Mouse (Mus musculus): Measurements from ENCODE around the gene Gm44579. TPM values are rescaled to one million over a fixed set of nuclear protein-coding genes. Genes with fewer than 3 reads are reported as not detected.

Gene Gm44579
- polyA plus RNA-seq (2016; fragmentation: Nextera tagmentation; extraction: Ambion mirVana): not detected in 2 replicates

GRCm38 (mm10) chr15:98220877-98221276 lies at the start of gene Gm44579, which contains the start of gene Olfr287:
TSS of gene Gm44579 (minus strand) at chr15:98220977.
TSS of gene Olfr287 (minus strand) at chr15:98221056.
- WGBS: 73% methylated on average over 4 of the region's 4 CpGs
- Histone ChIP-seq H3K36me3 (no peaks in the 10 kb centered on the region), H3K9me3 (no peaks in the 10 kb centered on the region), H3K27me3 (ENCODE audit: insufficient read depth, poor library complexity, severe bottlenecking) (no peaks in the 10 kb centered on the region), H3K4me1 (no peaks in the 10 kb centered on the region), H3K27ac (no peak within 1 kb of the TSS), H3K4me3 (no peak within 1 kb of the TSS)
- DNase-seq (ENCODE audit: low spot score): no peak

GRCm38 (mm10) chr15:98257776-98258175 lies 37.0 kb upstream of the Gm44579 start:
- no peak overlapping the region for H3K4me3 ChIP-seq
- no peak for DNase-seq (ENCODE audit: low spot score)
- H3K9me3 ChIP-seq: no peaks in the 10 kb centered on the region
- no peaks in the 10 kb centered on the region for H3K4me1 ChIP-seq
- H3K27ac ChIP-seq: no peak overlapping the region
- H3K27me3 ChIP-seq (ENCODE audit: insufficient read depth, poor library complexity, severe bottlenecking): no peaks in the 10 kb centered on the region
- no peaks in the 10 kb centered on the region for H3K36me3 ChIP-seq
- 81% methylated on average over 7 of the region's 7 CpGs for WGBS

- H3K4me1 ChIP-seq: no peaks in the 10 kb centered on the region
- no peaks in the 10 kb centered on the region for H3K36me3 ChIP-seq
- DNase-seq (ENCODE audit: low spot score): no peak
- 77% methylated on average over 8 of the region's 8 CpGs for WGBS
- no peak within 1 kb of the TSS for H3K27ac ChIP-seq
- H3K9me3 ChIP-seq: no peaks in the 10 kb centered on the region
- H3K4me3 ChIP-seq: no peak within 1 kb of the TSS
- no peaks in the 10 kb centered on the region for H3K27me3 ChIP-seq (ENCODE audit: insufficient read depth, poor library complexity, severe bottlenecking)
Measured at GRCm38 (mm10) chr15:98257193-98257592, 36.4 kb upstream of the Gm44579 start, which contains the start of gene H1fnt. TSS of gene H1fnt (minus strand) at chr15:98257293.

GRCm38 (mm10) chr15:98256271-98256670 lies 35.5 kb upstream of the Gm44579 start:
- Histone ChIP-seq H3K4me1 (no peaks in the 10 kb centered on the region), H3K36me3 (no peaks in the 10 kb centered on the region), H3K9me3 (no peaks in the 10 kb centered on the region), H3K4me3 (no peak overlapping the region), H3K27me3 (ENCODE audit: insufficient read depth, poor library complexity, severe bottlenecking) (no peaks in the 10 kb centered on the region), H3K27ac (no peak overlapping the region)
- DNase-seq (ENCODE audit: low spot score): no peak
- WGBS: 92% methylated on average over 13 of the region's 13 CpGs

GRCm38 (mm10) chr15:98235442-98235841 lies 14.7 kb upstream of the Gm44579 start:
- no peak for DNase-seq (ENCODE audit: low spot score)
- no peak overlapping the region for H3K27ac ChIP-seq
- no peaks in the 10 kb centered on the region; the same call in 1 of the 2 replicates for H3K27me3 ChIP-seq (ENCODE audit: insufficient read depth, poor library complexity, severe bottlenecking)
- no peaks in the 10 kb centered on the region for H3K9me3 ChIP-seq
- 71% methylated on average over 4 of the region's 4 CpGs for WGBS
- H3K4me3 ChIP-seq: no peak overlapping the region
- no peaks in the 10 kb centered on the region for H3K4me1 ChIP-seq
- no peaks in the 10 kb centered on the region for H3K36me3 ChIP-seq

- no peak for DNase-seq (ENCODE audit: low spot score)
- H3K36me3 ChIP-seq: no peaks in the 10 kb centered on the region
- H3K27me3 ChIP-seq (ENCODE audit: insufficient read depth, poor library complexity, severe bottlenecking): no peaks in the 10 kb centered on the region; the same call in 1 of the 2 replicates
- WGBS: 73% methylated on average over 4 of the region's 4 CpGs
- H3K4me1 ChIP-seq: no peaks in the 10 kb centered on the region
- no peak within 1 kb of the TSS for H3K27ac ChIP-seq
- H3K9me3 ChIP-seq: no peaks in the 10 kb centered on the region
- no peak within 1 kb of the TSS for H3K4me3 ChIP-seq
Measured at GRCm38 (mm10) chr15:98234350-98234749, 13.6 kb upstream of the Gm44579 start, which contains the start of gene Olfr286. TSS of gene Olfr286 (minus strand) at chr15:98234450.

- Histone ChIP-seq H3K27ac (no peak overlapping the region), H3K4me3 (no peak overlapping the region), H3K36me3 (no peaks in the 10 kb centered on the region), H3K4me1 (no peaks in the 10 kb centered on the region), H3K27me3 (ENCODE audit: insufficient read depth, poor library complexity, severe bottlenecking) (no peaks in the 10 kb centered on the region), H3K9me3 (no peaks in the 10 kb centered on the region)
- 68% methylated on average over 7 of the region's 7 CpGs for WGBS
- no peak for DNase-seq (ENCODE audit: low spot score)
Measured at GRCm38 (mm10) chr15:98226096-98226495, 5.3 kb upstream of the Gm44579 start.

GRCm38 (mm10) chr15:98225610-98226009 lies 4.8 kb upstream of the Gm44579 start:
- Histone ChIP-seq H3K9me3 (no peaks in the 10 kb centered on the region), H3K4me3 (no peak overlapping the region), H3K27me3 (ENCODE audit: insufficient read depth, poor library complexity, severe bottlenecking) (no peaks in the 10 kb centered on the region), H3K4me1 (no peaks in the 10 kb centered on the region), H3K27ac (no peak overlapping the region), H3K36me3 (no peaks in the 10 kb centered on the region)
- no peak for DNase-seq (ENCODE audit: low spot score)
- 43% methylated on average over 16 of the region's 16 CpGs for WGBS

GRCm38 (mm10) chr15:98222377-98222776 lies 1.6 kb upstream of the Gm44579 start:
- Histone ChIP-seq H3K9me3 (no peaks in the 10 kb centered on the region), H3K36me3 (no peaks in the 10 kb centered on the region), H3K4me1 (no peaks in the 10 kb centered on the region), H3K4me3 (no peak overlapping the region), H3K27ac (no peak overlapping the region), H3K27me3 (ENCODE audit: insufficient read depth, poor library complexity, severe bottlenecking) (no peaks in the 10 kb centered on the region)
- DNase-seq (ENCODE audit: low spot score): no peak

GRCm38 (mm10) chr15:98214130-98214529 lies 6.6 kb downstream of the Gm44579 start:
- Histone ChIP-seq H3K4me1 (0 out of 2 replicates have a peak, but pooled peaks cover 2% of the 10 kb centered on the region), H3K9me3 (no peaks in the 10 kb centered on the region), H3K27ac (no peak overlapping the region), H3K36me3 (no peaks in the 10 kb centered on the region), H3K4me3 (no peak overlapping the region), H3K27me3 (ENCODE audit: insufficient read depth, poor library complexity, severe bottlenecking) (no peaks in the 10 kb centered on the region)
- no peak for DNase-seq (ENCODE audit: low spot score)
- 70% methylated on average over 5 of the region's 5 CpGs for WGBS

- no peaks in the 10 kb centered on the region for H3K9me3 ChIP-seq
Measured at GRCm38 (mm10) chr15:98213336-98213870, 7.4 kb downstream of the Gm44579 start.

GRCm38 (mm10) chr15:98209676-98210075 lies 11.1 kb downstream of the Gm44579 start:
- 77% methylated on average over 7 of the region's 7 CpGs for WGBS
- Histone ChIP-seq H3K27ac (no peak overlapping the region), H3K4me3 (no peak overlapping the region), H3K9me3 (no peaks in the 10 kb centered on the region), H3K4me1 (0 out of 2 replicates have a peak, but pooled peaks cover 2% of the 10 kb centered on the region), H3K27me3 (ENCODE audit: insufficient read depth, poor library complexity, severe bottlenecking) (no peaks in the 10 kb centered on the region), H3K36me3 (no peaks in the 10 kb centered on the region)
- DNase-seq (ENCODE audit: low spot score): no peak

More at GRCm38 (mm10) chr15:98213336-98213870, 7.4 kb downstream of the Gm44579 start:
- Histone ChIP-seq H3K36me3 (no peaks in the 10 kb centered on the region), H3K4me3 (no peak overlapping the region), H3K27me3 (ENCODE audit: insufficient read depth, poor library complexity, severe bottlenecking) (no peaks in the 10 kb centered on the region), H3K4me1 (0 out of 2 replicates have a peak, but pooled peaks cover 2% of the 10 kb centered on the region), H3K27ac (no peak overlapping the region)
- no peak for DNase-seq (ENCODE audit: low spot score)
- WGBS: 69% methylated on average over 5 of the region's 5 CpGs

GRCm38 (mm10) chr15:98195442-98195841 lies 25.3 kb downstream of the Gm44579 start, which contains the start of gene Olfr288:
TSS of gene Olfr288 (minus strand) at chr15:98195542.
- Histone ChIP-seq H3K27ac (no peak within 1 kb of the TSS), H3K36me3 (no peaks in the 10 kb centered on the region), H3K27me3 (ENCODE audit: insufficient read depth, poor library complexity, severe bottlenecking) (no peaks in the 10 kb centered on the region), H3K4me1 (no peaks in the 10 kb centered on the region), H3K9me3 (no peaks in the 10 kb centered on the region), H3K4me3 (no peak within 1 kb of the TSS)
- 61% methylated on average over 3 of the region's 3 CpGs for WGBS
- no peak for DNase-seq (ENCODE audit: low spot score)

GRCm38 (mm10) chr15:98184456-98184855 lies 36.3 kb downstream of the Gm44579 start:
- WGBS: 73% methylated on average over 4 of the region's 4 CpGs

More at GRCm38 (mm10) chr15:98184456-98184855, 36.3 kb downstream of the Gm44579 start:
- no peak overlapping the region for H3K27ac ChIP-seq
- H3K4me3 ChIP-seq: no peak overlapping the region
- H3K9me3 ChIP-seq: no peaks in the 10 kb centered on the region
- DNase-seq (ENCODE audit: low spot score): no peak
- H3K36me3 ChIP-seq: no peaks in the 10 kb centered on the region
- peaks cover 15% of the 10 kb centered on the region for H3K4me1 ChIP-seq
- no peaks in the 10 kb centered on the region for H3K27me3 ChIP-seq (ENCODE audit: insufficient read depth, poor library complexity, severe bottlenecking)
